Mouse (Mus musculus) liver, embryonic 14.5 days (tissue): ENCODE results near the gene Glt1d1.
"Not testable (repeated sequence)": the region's sequence is repeated elsewhere in the genome, so short reads cannot be mapped to it uniquely, and the experiment has no call there.

Source experiments
- CTCF ChIP-seq: IDR thresholded peaks from 2 replicates; pipeline ENCODE4 v1.5.1; 2016; ENCODE audit warnings: antibody characterized with exemption, low read depth, control low read depth
- EP300 ChIP-seq: IDR thresholded peaks from 2 replicates; pipeline ENCODE4 v1.6.1; 2016; ENCODE audit warnings: antibody characterized with exemption, low read depth

GRCm38 (mm10) chr5:127749540-127749939 is 117.5 kb downstream of the Glt1d1 start:
- not testable (repeated sequence) for TF ChIP-seq EP300, CTCF
